Mouse (Mus musculus) CD4-positive, CD25-positive, alpha-beta regulatory T cell, adult 2 months (primary cell): ENCODE measurements around the gene N4bp3.
"Not testable (repeated sequence)": the region's sequence is repeated elsewhere in the genome, so short reads cannot be mapped to it uniquely, and the experiment has no call there.

Experiments
- DNase-seq: peaks from one replicate; pipeline ENCODE4 v3.0.0-alpha.2; 2012; ENCODE audit warnings: low read depth, low spot score

The N4bp3 gene

DNA sequence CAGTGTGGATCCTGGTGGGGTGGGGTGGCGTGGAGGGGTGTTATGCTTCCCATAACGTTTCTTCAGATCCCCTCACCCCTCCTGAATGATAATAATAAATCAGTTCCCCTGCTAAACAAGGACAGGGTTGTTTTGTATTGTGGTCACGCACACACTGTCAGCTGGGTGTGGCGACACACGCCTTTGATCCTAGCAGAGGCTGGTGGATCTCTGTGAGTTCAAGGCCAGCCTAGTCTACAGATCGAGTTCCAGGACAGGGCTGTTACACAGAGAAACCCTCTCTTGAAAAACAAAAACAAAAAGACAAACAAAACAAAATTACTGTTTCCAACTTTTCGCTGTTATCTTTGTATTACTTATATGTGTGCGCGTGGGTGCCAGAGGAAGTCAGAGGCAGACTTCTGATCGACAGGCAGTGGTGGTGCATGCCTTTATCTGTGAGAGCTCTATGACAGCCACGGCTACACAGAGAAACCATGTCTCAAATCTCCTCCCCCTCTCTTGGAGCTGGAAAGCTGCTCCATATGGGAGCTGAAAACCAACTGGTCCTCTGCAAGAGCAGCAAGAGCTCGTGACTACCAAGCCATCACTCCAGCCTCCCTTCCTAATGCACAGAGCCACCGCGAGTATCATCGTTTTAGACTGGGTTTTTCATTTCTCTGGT is 20.9 kb downstream of the N4bp3 start:
- DNase-seq, result no peak

DNA sequence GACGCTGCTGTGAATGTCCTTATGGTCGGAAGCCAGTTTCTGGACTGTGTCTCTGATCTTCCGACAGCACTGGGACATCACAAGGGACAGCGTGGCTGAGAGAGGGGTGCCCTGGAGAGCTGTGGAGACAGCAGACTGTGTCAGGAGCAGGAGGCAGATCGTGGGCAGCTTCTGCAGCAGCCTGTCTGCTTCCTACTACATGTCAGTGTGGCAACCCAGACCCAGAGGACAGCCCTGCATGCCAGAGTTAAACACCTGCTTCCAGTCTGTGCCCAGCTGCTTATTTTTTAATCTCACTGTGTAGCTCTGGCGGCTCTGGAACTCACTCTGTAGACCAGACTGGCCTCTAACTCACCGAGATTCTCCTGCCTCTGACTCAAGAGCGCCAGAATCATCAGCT is 22.7 kb downstream of the N4bp3 start:
- DNase-seq, result no peak

DNA sequence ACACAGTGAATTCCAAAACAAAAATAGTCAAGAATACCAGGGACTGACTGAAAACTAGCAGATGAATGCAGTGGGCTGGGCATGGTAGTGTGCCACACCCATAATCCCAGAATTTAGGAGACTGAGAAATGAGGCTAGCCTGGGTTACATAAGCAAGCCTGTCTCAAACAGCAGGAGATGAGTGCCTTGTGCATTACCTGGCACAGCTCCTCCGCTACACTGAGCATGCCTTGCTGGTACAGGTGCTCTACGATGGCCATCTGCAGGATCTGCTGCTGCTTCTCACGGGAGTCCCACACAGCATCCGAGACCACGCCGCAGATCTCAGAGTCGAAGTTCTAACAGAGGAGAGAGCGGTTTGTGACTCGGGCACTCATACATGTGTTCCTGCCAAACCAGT is 23.2 kb downstream of the N4bp3 start:
- no peak for DNase-seq

DNA sequence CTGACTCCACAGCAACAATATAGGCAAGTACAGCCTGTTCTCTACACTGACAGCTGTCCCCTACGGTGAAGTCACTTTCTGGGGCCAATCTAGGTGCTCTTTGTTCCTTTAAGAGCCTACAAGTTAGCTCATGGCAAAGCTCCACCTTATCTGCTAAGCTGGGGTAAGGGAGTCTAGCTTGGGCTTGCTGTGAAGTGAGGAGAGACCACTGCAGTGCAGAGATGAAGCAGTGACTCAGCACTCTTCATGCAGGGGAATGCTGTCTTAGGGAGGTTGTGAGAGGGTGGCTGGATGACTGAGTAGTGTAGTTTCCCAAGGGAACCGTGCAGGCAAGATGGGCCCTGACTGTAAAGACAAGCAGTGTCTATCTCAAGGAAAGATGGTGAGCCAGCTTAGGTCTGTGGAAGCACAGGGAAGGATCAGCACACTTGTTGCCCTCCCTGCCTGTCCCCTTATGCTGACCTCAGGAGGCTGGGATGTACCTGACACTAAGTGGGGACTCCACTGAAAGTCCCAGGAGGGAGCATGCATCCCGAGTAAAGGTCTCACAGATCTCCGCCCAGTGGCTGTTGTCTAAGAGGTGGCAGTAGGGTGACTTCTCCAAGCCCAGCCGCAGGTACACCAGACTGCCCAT is 25.3 kb downstream of the N4bp3 start:
- DNase-seq, result no peak

DNA sequence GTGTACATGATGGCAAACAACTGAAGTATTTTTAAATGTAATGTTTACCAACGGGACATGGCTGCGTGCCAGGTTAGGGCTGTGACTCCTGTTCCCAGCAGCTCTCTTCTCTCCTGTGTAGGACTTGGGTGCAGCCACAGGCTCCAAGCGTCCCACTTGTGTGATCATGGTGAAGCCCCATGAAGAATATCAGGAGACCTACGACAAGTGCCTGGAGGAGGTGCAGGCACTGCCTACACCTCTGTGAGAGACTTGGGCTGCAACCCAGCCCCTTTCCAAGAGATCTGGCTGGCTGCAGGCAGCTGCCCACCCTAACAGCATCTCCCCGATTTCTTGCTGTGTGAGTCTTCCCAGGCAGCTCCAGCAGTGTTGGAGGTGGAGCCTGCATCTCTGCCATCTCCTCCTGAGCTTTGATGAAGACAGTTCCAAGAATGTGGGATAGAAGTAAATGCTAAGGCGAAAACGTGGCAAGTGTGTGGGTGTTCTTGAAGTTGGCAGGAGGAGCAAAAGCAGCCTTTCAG is 27.6 kb downstream of the N4bp3 start:
- no peak for DNase-seq

DNA sequence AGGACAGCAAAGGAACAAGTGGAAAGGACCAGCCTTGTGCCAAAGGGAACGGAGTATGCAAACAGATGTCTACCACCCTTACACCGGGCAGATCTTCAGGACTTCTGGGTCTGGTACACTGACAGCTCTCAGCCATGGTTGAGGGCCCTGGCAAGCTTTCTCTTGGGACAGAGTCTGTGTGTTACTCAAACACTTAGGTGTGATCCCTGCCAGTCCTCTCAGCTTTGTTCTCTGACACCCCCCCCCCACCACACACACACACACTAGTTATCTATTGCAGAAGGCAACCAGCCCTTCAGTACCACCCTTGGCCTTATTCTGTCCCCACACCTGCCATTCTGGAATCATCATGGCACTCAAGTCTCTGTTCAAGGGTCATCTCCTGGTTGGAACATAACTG is 28.9 kb downstream of the N4bp3 start:
- no peak for DNase-seq

DNA sequence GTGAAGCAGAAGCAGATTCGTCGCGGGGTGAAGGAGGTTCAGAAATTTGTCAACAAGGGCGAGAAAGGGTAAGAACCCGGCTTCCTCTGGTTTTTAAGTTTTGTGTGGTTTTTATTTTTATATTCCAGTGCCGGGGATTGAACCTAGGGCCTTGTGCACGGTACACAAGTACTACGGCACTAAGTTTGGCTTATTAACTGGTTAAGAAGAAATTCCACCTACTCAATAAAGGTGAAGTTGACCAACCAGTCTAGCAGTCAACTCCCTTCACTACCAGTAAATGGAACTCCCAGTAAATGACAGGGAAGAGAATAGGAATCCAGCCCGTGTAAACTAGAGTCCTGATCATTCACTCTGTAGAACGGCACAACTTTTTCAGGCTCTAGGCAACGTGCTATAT is 30.6 kb downstream of the N4bp3 start:
- no peak for DNase-seq

DNA sequence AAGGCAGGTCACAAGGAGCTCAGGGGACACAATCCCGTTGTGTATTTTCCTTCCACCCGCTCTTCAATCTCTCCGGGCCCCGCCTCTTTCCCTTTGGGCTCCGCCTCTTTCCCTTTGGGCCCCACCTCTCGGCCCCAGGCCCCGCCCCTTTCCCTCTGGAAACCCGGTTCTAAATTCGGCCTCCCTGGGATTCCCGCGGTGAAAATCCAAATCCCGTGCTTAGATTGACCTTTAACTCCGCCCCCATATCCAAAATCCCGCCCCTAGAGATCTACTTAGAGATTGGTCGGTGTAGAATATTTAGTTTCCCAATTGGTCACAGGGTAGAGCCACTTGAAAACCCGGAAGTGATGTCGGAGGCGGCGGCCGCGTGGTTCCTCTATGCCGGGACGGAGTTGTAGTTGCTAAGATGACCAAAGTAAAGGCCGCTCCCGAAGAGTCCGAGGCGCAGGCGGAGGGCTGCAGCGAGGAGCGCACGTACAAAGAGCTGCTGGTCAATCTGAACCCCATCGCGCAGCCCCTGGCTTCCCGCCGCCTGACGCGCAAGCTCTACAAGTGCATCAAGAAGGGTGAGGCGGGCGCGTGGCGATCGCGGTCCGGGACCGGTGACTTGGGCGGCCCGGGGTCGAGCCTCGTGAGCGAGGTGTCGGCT is 31.1 kb downstream of the N4bp3 start, which contains the start of gene Nhp2:
Gene Nhp2 (plus strand): TSS at position 327 of the 652 bp plus-strand sequence.
- peak; percentile 91 for DNase-seq

DNA sequence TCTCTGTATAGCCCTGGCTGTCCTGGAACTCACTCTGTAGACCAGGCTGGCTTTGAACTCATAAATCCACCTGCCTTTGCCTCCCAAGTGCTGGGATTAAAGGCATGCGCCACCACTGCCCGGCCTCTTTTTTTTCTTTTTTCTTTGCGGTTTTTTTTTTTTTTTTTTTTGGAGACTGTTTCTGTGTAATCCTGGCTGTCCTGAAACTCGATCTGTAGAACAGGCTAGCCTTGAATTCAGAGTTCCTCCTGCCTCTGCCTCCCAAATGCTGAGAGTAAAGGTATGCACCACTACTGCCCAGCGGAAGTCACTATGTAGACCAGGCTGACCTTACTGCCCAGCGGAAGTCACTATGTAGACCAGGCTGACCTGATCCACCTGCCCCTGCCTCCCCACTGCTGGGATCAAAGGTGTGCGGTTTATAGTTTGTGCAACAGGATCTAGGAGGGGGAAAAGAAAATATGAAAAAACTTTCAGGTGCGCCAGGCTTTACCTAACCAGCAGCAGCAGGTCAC is 31.7 kb downstream of the N4bp3 start:
- no peak for DNase-seq

DNA sequence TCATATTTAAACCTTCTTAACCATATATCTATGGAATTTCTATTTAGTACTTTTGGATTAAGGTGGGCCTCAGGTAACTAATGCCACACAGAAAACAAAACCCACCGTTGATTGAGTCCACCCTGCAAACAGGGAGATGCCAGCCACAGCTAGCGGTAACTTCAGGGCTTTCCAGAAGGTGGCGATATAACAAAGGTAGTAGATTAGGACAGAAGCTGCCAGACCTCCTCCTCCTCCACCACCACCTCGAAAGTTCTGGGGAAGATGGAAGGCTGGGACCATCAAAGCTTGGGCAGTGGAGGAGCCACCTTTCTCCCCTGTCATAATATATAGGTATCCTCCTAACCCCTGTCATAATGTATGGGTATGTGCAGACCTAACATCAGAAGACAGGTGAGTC is 32.9 kb downstream of the N4bp3 start:
- DNase-seq, result peak; percentile 85

DNA sequence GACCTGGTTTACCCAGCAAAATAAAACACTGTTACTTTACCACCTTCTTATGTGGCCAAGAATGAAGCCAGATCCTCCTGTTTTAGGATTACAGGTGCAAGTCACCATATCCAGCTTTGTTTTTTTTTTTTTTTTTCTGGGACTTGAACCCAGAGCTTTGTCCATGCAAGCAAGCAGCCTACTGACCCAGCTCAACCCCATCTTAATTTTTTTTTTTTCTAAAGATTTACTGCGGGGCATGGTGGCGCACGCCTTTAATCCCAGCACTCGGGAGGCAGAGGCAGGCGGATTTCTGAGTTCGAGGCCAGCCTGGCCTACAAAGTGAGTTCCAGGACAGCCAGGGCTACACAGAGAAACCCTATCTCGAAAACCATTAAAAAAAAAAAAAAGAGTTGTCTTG is 34.5 kb downstream of the N4bp3 start:
- DNase-seq, result not testable (repeated sequence)

DNA sequence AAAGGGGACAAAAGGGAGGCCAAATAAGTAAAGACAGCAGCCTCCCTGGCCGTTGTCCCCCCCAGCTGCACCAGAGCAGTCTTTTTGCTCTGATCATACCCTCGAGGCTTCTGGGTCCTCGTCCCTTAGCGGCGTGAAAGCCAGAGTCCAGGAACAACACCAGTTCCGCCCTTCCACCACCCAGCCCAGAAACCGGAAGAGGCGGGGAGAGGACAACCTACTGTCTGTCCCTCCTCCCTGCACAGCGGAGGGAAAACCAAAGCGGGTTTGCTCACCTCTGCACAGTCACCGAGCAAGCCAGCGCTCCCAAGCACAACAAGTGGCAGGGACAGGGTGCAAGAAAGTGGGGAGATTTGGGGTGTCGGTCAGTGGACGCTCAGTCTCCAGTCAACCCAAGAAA is 35.0 kb downstream of the N4bp3 start:
- peak; percentile 80 for DNase-seq

DNA sequence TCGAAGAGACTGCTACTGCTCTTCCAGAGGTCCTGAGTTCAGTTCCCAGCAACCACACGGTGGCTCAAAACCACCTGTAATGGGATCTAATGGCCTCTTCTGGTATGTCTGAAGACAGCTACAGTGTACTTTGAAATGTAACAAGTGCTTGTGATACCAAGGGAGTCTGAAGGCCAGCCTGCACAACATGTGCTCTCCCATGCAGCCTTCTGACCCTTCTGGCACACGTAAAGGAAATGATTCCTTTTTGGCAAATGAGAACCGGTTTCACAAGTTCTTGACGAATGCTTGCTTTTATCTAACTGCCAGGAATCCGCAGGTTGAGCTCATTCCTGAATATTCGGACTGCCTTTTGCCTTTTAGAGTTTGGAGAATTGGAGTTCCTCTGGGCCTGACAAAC is 35.5 kb downstream of the N4bp3 start:
- DNase-seq, result no peak

DNA sequence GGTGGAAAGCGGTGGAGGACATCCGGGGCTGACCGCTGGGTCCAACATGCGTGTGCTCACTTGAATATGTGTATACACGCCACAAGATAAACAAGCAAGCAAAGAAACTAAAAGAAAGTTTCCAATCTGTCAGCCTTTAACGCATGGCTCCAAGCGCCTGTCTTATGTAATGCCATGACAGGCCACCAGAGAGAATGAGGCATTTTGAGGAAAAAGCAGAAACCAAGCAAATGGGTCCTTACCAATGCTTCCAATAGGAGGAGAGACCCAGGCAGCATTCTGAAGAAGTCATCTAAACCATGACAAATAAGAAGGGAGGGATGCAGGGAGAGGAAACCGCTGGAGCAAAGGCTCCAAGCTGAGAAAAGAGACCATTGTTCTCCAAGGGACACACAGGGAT is 36.4 kb downstream of the N4bp3 start:
- no peak for DNase-seq

DNA sequence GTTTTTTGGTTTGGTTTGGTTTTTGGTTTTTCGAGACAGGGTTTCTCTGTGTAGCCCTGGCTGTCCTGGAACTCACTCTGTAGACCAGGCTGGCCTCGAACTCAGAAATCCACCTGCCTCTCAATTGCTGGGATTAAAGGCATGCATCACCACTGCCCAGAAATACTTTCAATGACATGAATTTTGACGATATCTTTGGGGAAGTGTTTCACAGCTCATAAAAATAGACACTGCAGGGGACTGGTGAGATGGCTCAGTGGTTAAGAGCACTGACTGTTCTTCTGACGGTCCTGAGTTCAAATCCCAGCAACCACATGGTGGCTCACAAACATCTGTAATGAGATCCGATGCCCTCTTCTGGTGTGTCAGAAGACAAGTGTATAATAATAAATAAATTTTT is 40.7 kb downstream of the N4bp3 start:
- not testable (repeated sequence) for DNase-seq

DNA sequence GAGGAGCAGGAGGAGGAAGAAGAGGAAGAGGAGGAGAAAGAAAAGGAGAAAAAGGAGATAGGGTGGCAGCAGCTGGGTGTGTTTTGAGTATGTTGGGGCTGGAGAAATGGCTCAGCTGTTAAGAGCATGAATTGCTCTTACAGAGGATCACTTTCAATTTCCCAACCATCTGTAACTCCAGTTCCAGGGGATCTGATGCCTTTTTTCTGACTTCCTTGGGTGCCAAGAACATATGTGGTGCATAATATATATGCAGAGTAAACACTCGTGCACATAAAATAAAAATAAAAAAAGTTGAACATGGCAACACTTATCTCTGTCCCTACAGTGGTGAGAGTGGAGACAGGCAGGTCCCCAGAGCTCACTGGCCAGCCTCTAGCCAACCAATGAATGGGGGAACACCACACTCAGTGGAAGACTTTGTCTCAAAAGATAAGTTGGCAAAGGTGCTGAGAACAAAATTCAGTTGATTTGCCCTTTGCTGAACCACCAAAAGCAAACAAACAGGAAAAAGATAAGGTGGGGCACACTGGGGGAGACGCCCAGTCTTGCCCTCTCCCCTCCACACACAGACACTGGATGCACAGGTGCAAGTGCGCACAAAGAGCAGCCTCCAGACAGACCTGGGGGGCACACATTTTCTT is 41.3 kb downstream of the N4bp3 start:
- no peak for DNase-seq

DNA sequence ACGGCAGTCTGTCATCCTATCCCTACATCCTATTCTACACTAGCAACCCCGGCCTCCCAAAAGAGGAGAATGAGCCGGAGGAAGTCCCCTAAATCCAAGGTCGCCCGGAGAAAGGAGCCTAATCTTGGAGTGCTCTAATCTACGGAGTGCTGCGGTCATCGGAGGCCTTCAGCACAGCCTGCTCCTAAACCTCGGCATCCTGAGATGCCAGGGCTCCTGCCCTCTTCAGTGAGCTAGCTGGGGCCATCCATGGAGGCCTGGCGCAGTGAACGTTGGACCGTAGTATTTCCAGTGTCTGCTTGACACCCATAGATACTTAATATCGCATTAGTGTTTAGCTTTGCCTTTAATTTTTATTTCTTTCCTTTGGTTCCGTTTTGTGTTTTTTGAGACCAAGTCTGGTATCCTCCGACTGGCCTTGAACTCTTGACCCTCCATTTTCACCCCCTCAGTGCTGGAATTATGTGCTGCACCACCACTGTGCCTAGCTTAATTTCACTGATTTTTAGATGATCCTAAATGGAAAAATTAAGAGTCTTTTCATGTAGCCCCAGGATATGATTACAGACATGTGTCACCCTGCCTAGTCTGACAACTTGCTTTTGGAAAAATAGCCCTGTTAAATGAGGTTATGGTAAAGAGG is 43.4 kb downstream of the N4bp3 start:
- no peak for DNase-seq

DNA sequence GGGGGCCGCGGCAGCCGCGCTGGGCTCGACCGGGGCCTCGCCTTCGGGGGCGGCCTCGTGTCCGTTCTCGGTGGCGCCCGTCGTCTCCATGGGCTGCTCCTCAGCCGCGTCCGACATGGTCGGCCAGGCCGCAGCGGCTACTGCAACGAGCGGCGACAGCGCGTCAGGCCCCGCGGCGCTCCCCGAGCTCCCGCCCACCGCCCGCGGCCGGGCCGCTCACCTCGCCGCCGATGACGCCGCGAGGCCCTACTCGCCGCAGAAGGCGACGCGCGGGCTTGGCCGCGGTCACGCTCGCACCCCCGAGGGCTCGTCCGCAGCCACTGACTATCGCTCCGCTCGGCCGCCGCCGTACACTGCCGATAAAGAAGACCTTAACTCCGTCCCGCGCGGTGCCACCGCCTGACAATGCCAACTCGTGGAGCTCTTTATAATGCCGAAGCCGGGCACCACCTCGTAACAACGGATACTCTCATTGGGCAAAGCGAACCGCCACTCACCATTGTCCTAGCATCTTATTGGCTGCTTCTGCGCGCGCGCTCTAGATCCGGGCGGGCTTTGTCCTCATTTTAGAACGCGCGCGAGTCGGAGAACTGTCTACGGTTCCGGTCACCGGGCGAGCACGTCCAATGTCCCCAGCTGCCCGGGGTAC is 44.1 kb downstream of the N4bp3 start, which contains the start of gene Hnrnpab:
Gene Hnrnpab (minus strand): TSS at position 401 of the 649 bp plus-strand sequence.
- DNase-seq, result peak; percentile 98

DNA sequence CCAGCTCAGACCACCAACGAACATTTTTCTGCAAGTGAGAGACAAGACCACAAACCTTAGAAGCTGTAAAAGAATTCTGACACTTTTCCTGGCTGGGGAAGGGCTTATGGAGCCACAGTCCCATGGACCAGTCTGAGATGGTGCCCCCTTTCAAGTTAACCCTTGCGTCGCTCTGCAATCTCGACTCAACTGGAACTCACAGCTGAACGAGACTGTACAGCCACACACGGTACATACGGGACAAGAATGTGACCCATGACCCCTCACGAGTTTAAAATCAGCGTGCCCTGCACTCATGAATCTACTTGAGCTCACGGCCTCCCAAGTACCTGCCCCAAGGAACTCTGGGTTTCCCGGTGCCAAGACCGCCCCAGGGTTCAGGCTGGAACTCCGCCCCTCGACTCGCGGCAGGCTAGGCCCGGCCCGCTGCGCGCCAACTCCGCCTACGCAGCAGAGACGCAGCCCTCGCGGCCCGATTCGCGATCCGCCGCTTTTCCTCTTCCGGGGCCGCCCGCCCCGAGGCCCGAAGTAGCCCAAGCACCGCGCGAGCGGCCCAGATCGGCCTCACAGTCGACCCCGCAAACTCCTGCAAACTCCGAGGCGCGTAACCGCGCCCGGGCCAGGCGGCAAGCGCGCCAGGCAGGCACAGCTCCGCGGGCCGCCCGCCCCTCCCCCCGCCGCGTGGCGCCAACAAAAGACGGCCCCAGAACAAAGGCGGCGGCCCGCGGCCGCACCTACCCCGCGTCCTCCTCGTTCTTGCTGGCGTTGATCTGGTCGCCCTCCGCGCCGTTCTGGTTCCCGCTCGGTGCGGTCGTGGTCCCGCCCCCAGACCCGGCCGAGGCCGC is 44.8 kb downstream of the N4bp3 start:
- peak; percentile 93 for DNase-seq

DNA sequence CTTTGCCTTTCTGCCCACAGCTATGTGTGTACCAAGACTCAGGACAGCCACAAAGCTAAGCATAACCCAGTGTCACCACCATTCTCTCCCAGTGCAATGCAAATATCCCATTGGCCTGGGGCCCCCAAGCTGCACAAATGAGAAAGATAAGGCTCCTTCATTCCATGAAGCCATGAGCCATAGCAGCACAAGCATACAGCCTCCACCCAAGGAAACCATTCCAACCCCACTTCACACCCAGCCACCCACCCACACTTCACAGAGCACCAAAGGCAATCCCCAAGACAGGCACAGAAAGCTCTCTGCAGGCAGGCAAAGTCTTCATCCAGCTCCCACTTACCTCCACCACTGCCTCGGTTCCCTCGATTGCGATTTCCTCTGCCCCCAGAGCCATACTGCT is 48.4 kb downstream of the N4bp3 start:
- no peak for DNase-seq
